Mouse (Mus musculus) limb, embryonic 13.5 days (tissue): ENCODE measurements around the gene Klf2. TPM values are rescaled to one million over a fixed set of nuclear protein-coding genes. Genes with fewer than 3 reads are reported as not detected.

Experiments
- ATAC-seq: fragments of 200-750 bp; cut with Nextera tagmentation; 2 replicates; pipeline ENCODE4 v1.8.0; 2017; ENCODE audit warnings: low read depth, moderate number of reproducible peaks, moderate TSS enrichment; ENCODE audit not compliant: low FRiP score
- H3K27ac ChIP-seq: fragments of 300-500 bp; sonication (generic); 2 replicates; pipeline ENCODE4 v1.5.1; 2015; ENCODE audit warnings: inconsistent platforms, mild to moderate bottlenecking, moderate library complexity
- H3K27me3 ChIP-seq: fragments of 300-500 bp; sonication (generic); 2 replicates; pipeline ENCODE4 v1.6.1; 2015; ENCODE audit warnings: mild to moderate bottlenecking, inconsistent platforms
- H3K36me3 ChIP-seq: fragments of 300-500 bp; sonication (generic); 2 replicates; pipeline ENCODE4 v1.6.1; 2015; ENCODE audit warnings: inconsistent platforms, mild to moderate bottlenecking, moderate library complexity
- H3K4me1 ChIP-seq: fragments of 300-500 bp; sonication (generic); 2 replicates; pipeline ENCODE4 v1.6.1; 2015; ENCODE audit warnings: inconsistent platforms
- H3K4me2 ChIP-seq: fragments of 300-500 bp; sonication (generic); replicated peaks from 2 replicates; pipeline ENCODE4 v1.6.1; 2015; ENCODE audit warnings: inconsistent platforms, mild to moderate bottlenecking, moderate library complexity
- H3K4me3 ChIP-seq: fragments of 300-500 bp; sonication (generic); 2 replicates; pipeline ENCODE4 v1.5.1; 2015; ENCODE audit warnings: moderate library complexity, mild to moderate bottlenecking, inconsistent platforms
- H3K9ac ChIP-seq: fragments of 300-500 bp; sonication (generic); 2 replicates; pipeline ENCODE4 v1.6.1; 2015; ENCODE audit warnings: mild to moderate bottlenecking, inconsistent platforms
- H3K9me3 ChIP-seq: fragments of 300-500 bp; sonication (generic); 2 replicates; pipeline ENCODE4 v1.6.1; 2016; ENCODE audit warnings: inconsistent platforms
- WGBS: fragments of 180-500 bp; shearing (Covaris S2); methylation state at CpG from one replicate; pipeline ENCODE4 v1.1.7; 2015; 5-methylcytosine and 5-hydroxymethylcytosine counted together
- polyA plus RNA-seq: library from polyadenylated mRNA; unstranded; fragments of >200 nt; fragmentation: Nextera tagmentation; extraction: Ambion mirVana; gene quantifications from 2 replicates; pipeline ENCODE4 v1.2.1, GENCODE M21; 2015

Gene Klf2
- 7.9 and 8.9 TPM in 2 replicates for polyA plus RNA-seq

DNA sequence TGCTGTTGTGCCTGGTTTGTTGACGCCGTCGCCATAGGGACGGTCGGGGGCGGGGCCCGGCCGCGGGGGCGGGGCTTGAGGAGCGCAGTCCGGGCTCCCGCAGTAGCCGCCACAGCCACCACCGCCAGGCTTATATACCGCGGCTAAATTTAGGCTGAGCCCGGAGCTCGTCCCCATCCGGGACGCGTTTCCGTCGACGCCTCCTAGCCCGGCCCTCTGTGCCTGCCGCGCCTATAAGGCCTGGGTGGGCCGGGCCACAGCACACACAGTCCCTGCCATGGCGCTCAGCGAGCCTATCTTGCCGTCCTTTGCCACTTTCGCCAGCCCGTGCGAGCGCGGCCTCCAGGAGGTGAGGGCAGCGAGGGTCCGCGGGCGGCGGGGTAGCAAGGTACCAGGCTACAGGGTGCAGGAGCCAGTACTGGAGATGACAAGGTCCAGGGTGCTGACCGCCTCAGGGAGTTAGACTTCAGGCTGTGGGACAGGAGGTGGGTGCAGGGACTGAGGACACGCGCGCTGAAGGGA lies at the start of gene Klf2:
Gene Klf2, plus strand, starts transcription at position 233 of the 522 bp plus-strand sequence.
- no peaks in the 10 kb centered on the region for H3K9me3 ChIP-seq
- H3K4me1 ChIP-seq: peaks cover 23% of the 10 kb centered on the region
- under 1% methylated on average over 44 of the region's 46 CpGs for WGBS
- no peaks in the 10 kb centered on the region for H3K36me3 ChIP-seq
- 0 out of 2 replicates have a peak within 1 kb of the TSS, but pooled peaks have one; percentile 22 for H3K27ac ChIP-seq
- ATAC-seq: peak; percentile 98
- H3K9ac ChIP-seq: peak within 1 kb of the TSS; percentile 74
- peak within 1 kb of the TSS; percentile 90 for H3K4me2 ChIP-seq
- peaks cover 53% of the 10 kb centered on the region for H3K27me3 ChIP-seq
- H3K4me3 ChIP-seq: peak within 1 kb of the TSS; percentile 63

DNA sequence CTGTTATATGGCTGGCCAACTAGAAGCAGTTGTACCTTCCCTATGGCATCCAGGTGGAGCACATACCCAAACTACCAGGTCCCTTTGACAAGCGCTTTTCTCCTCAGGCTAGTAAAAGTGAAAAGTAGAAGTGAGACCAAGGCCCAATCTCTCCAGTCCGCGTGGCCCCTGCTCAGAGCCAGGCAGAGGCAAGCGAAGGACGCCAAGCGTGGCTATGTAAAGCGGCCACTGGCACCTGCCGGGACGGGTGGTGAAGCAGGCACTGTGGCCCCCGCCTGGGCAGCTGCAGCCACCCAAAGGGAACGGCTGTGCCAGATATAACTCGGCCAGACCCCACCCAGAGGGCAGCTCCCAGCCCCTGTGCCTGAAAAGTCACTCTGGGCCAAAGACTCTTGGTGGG lies 48.2 kb upstream of the Klf2 start:
- Histone ChIP-seq H3K4me3 (no peak overlapping the region), H3K4me2 (no peak overlapping the region), H3K9me3 (no peaks in the 10 kb centered on the region), H3K27me3 (no peaks in the 10 kb centered on the region), H3K27ac (no peak overlapping the region), H3K9ac (no peak overlapping the region), H3K36me3 (no peaks in the 10 kb centered on the region), H3K4me1 (no peaks in the 10 kb centered on the region)
- 88% methylated on average over 12 of the region's 12 CpGs for WGBS
- no peak for ATAC-seq

DNA sequence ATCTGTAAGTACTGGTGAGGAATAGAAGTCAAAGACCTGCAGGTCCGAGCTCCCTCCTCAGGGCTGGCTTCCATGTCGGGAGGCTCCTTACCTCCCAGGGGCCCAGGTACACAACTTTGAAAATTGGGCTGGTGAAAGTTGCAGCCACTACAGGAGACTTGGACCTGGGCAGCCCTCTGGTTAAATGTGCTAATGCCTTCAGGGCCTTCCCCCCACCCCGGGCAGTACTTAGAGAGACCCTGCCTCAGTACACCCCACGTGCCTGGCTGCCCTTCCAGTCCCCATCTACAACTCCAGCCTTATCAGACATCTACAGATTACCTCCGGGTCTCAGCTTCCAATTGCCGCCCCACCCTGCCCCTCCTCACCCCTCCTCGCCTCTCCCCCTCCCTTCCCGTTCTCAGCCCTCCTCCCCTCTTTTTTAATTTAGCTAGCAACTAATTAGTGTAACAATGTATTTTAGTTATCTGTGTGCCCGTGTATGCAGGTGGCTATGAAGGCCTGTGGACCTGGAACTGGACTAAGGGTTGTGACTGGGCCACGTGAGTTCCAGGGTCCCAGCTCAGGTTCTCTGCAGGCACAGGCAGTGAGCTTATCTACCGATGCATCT lies 47.7 kb upstream of the Klf2 start:
- 74% methylated on average over 11 of the region's 11 CpGs for WGBS
- no peak for ATAC-seq
- Histone ChIP-seq H3K27me3 (no peaks in the 10 kb centered on the region), H3K4me1 (no peaks in the 10 kb centered on the region), H3K9ac (no peak overlapping the region), H3K36me3 (no peaks in the 10 kb centered on the region), H3K4me3 (no peak overlapping the region), H3K9me3 (no peaks in the 10 kb centered on the region), H3K27ac (no peak overlapping the region), H3K4me2 (no peak overlapping the region)

DNA sequence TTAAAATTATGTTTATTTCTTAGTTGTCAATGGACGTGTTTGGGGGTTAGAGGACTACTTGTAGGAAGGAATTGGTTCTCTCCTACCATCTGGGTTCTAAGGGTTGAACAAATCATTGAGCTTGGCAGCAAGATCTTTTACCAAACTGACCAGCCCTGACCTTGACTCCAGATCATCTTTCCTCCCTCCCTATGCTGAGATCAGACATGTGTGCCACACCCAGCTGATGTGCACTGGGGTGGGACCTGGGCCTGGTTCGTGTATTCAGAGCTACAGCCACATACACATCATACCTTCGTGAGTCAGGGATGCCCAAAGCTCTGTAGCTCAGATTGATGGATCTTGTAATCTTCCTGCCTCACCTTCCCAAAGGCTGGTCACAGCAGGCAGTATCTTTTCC lies 47.1 kb upstream of the Klf2 start:
- Histone ChIP-seq H3K27ac (no peak overlapping the region), H3K9me3 (no peaks in the 10 kb centered on the region), H3K9ac (0 out of 2 replicates have a peak overlapping the region, but pooled peaks have one; percentile 31), H3K4me3 (no peak overlapping the region), H3K27me3 (no peaks in the 10 kb centered on the region), H3K36me3 (no peaks in the 10 kb centered on the region), H3K4me2 (no peak overlapping the region), H3K4me1 (no peaks in the 10 kb centered on the region)
- 66% methylated on average over 3 of the region's 3 CpGs for WGBS
- no peak for ATAC-seq

DNA sequence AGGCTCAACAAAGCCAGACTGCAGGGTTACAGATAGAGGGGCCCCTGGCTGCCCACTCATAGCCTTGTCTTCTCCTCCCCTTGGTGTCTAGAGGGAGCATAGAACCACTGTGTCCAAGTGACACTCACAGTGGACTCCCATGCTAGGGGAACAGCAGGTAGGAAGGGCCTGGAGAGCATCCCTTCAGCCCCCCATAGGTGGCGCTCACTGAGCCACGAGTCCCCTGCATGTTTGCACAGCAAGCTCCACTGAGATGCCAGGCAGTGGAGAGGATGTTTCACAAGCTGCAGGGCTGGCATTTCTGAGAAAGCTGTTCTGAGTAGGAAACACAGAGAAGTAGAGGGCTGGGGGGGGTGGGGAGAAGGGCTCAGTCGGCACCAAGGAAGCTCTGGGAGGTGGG lies 46.5 kb upstream of the Klf2 start:
- Histone ChIP-seq H3K9ac (no peak overlapping the region), H3K27me3 (no peaks in the 10 kb centered on the region), H3K27ac (no peak overlapping the region), H3K36me3 (no peaks in the 10 kb centered on the region), H3K9me3 (no peaks in the 10 kb centered on the region), H3K4me3 (no peak overlapping the region), H3K4me1 (no peaks in the 10 kb centered on the region), H3K4me2 (no peak overlapping the region)
- ATAC-seq: no peak
- WGBS: 31% methylated on average over 3 of the region's 3 CpGs

DNA sequence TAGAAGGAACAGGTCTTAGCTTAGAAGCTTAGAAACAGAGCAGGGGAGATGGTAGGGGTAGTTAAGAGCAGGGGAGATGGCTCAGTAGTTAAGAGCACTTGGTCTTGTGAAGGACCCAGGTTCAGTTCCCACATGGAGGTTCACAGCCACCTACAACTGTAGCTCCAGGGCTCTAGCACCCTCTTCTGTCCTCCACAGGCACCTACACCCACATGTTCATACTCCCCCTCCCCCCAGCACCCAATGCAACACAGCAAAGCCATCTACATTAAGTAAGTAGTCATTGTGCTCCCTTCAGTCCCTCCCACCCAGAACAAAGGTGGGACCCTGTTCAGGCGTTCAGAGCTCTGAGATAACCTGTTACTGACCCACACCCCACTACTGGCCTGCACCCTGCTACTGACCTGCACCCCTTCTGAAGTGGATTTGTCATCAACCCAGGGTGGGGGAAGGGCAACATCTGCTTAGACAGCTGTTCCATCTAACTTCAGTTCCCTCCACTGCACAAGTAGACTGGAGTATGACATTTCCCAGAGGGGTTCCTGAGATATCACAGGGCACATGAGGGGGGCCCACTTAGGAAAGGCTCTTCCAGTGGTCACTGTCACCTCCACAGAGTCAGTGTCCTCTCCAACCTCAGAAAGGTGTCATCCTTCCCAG lies 45.6 kb upstream of the Klf2 start:
- no peaks in the 10 kb centered on the region for H3K27me3 ChIP-seq
- no peak overlapping the region for H3K4me3 ChIP-seq
- no peak overlapping the region for H3K27ac ChIP-seq
- 70% methylated on average over 1 of the region's 1 CpGs for WGBS
- no peak overlapping the region for H3K9ac ChIP-seq
- H3K4me1 ChIP-seq: no peaks in the 10 kb centered on the region
- ATAC-seq: no peak
- no peaks in the 10 kb centered on the region for H3K36me3 ChIP-seq
- no peak overlapping the region for H3K4me2 ChIP-seq
- no peaks in the 10 kb centered on the region for H3K9me3 ChIP-seq

DNA sequence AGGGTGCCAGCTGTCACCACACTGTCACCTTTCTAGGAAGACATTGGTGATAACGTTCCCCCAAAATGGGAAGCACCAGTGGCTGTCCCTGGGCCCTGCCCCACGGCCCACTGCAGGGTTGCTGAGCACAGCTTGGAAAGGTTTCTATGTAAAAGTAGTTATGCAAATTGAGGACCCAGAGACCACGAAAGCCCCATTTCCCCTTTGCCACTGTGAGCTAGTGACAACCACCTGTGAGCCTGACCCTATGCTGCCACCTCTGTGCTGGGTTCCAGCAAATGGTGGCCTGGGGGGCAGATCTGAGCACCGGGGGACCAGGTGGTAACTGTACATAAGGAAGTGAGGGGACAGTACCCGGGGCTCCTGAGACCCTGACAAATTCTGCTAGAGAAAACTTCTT lies 45.0 kb upstream of the Klf2 start:
- Histone ChIP-seq H3K4me3 (no peak overlapping the region), H3K9me3 (no peaks in the 10 kb centered on the region), H3K27ac (no peak overlapping the region), H3K9ac (no peak overlapping the region), H3K27me3 (no peaks in the 10 kb centered on the region), H3K36me3 (no peaks in the 10 kb centered on the region), H3K4me2 (no peak overlapping the region), H3K4me1 (no peaks in the 10 kb centered on the region)
- 64% methylated on average over 5 of the region's 5 CpGs for WGBS
- no peak for ATAC-seq

DNA sequence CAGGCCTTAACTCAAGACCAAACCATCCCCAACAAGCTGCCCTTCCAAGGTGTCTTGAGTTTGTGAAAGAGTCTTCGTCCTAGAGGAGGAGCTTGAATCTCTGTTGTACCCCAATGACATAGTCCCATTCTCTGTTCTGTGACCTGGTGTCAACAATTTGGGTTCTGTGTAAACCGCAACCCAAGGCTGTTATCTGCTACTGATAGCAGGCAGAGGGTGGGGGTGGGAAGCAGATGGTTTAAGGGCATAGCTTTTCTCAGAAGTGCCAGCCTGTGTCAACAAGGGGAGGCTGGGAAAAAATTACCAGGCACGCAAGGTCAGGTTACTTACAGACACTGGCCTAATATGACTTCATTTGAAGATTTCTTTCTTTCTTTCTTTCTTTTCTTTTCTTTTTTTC lies 41.6 kb upstream of the Klf2 start:
- Histone ChIP-seq H3K27ac (no peak overlapping the region), H3K36me3 (no peaks in the 10 kb centered on the region), H3K9ac (no peak overlapping the region), H3K4me1 (peaks cover 8% of the 10 kb centered on the region; the same call in 1 of the 2 replicates), H3K4me3 (no peak overlapping the region), H3K4me2 (no peak overlapping the region), H3K9me3 (no peaks in the 10 kb centered on the region), H3K27me3 (no peaks in the 10 kb centered on the region)
- ATAC-seq: no peak
- WGBS: 79% methylated on average over 3 of the region's 3 CpGs

DNA sequence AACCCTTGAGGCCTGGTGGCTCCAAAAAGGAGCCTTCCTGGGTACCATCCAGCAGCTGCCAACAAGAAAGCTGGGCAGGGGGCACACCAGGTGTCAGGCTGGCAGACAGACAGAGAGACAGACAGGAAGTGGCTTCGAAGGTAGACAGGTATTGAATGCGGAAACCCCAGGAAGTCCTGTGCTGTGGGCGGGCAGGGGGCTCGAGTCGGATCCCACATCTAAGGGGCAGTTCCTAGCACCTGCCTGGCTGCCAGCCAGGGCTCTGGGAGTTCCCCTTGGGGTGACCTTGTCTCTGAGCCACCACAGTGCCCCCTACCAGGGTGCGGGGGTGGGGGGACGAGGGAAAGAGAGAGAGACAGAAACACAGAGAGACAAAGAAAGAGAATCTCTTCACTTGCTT lies 39.7 kb upstream of the Klf2 start:
- Histone ChIP-seq H3K4me2 (no peak overlapping the region), H3K4me3 (no peak overlapping the region), H3K36me3 (no peaks in the 10 kb centered on the region), H3K4me1 (peaks cover 8% of the 10 kb centered on the region; the same call in 1 of the 2 replicates), H3K27me3 (no peaks in the 10 kb centered on the region), H3K9me3 (no peaks in the 10 kb centered on the region), H3K27ac (no peak overlapping the region), H3K9ac (no peak overlapping the region)
- 83% methylated on average over 7 of the region's 7 CpGs for WGBS
- ATAC-seq: no peak

DNA sequence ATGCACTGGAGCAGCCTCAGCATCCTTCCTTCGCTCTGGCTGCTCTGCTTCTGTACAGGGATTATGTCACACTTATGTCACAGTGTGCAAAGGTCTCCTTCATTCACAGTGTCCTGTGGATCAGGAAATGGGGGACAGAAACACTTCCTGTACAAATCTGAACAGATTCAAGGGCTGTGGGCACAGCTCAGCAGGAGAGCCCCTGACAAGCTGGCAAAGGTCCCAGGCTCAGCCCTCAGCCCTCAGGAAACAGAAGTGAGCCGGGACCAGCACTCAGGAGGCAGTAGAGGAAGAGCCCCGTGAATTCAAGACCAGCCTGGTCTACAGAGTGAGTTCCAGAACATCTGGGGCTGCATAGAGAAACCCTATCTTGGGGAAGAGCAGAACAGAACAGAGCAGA lies 37.2 kb upstream of the Klf2 start:
- no peak for ATAC-seq
- peak overlapping the region; percentile 33; the same call in 1 of the 2 replicates for H3K27ac ChIP-seq

DNA sequence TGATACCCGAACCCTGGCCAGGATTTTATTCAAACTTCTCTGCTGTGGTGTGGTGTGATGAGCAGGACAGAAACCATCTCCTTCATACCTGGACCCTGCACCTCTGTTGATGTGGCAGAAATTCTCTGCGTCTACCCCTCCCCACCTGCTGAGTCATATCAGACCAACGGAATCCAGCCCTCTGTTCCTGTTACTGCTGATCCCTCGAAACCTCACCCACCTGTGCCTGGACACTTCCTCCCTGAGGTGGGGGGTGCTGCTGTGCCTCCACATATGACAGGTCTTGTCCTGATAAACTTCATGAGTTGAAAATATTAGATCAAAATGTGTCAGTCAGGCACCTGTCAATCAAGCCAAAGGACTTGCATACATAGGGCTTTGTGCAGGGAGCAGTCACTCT lies 33.5 kb upstream of the Klf2 start:
- Histone ChIP-seq H3K27me3 (no peaks in the 10 kb centered on the region), H3K4me3 (no peak overlapping the region), H3K4me2 (no peak overlapping the region), H3K9me3 (no peaks in the 10 kb centered on the region), H3K36me3 (no peaks in the 10 kb centered on the region), H3K27ac (no peak overlapping the region), H3K9ac (no peak overlapping the region), H3K4me1 (peaks cover 15% of the 10 kb centered on the region; the same call in 1 of the 2 replicates)
- WGBS: 79% methylated on average over 4 of the region's 4 CpGs
- ATAC-seq: no peak

More for the DNA sequence above, 37.2 kb upstream of the Klf2 start:
- no peak overlapping the region for H3K9ac ChIP-seq
- H3K9me3 ChIP-seq: no peaks in the 10 kb centered on the region
- WGBS: 27% methylated on average over 3 of the region's 3 CpGs
- peaks cover 8% of the 10 kb centered on the region; the same call in 1 of the 2 replicates for H3K4me1 ChIP-seq
- no peak overlapping the region for H3K4me3 ChIP-seq
- no peaks in the 10 kb centered on the region for H3K36me3 ChIP-seq
- H3K4me2 ChIP-seq: no peak overlapping the region
- H3K27me3 ChIP-seq: no peaks in the 10 kb centered on the region

DNA sequence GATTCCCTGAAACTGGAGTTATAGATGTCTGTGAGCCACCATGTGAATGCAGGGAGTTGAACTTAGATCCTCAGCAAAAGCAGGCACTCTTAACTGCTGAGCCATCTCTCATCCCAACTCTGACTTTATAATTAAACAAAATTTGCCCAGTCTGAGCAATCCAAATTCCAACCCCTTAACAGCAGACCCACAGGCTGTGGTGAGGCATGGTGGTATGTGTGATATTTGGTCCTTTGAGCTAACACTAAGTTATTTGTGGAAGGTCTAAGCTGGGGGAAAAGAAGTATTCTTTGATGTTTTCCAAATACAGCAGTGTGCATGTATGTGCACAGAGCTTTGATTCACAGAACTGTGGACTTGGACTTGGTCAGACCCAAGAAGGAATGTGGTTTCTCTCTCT lies 29.8 kb upstream of the Klf2 start:
- ATAC-seq: no peak
- Histone ChIP-seq H3K4me2 (no peak overlapping the region), H3K27me3 (0 out of 2 replicates have a peak, but pooled peaks cover 4% of the 10 kb centered on the region), H3K27ac (no peak overlapping the region), H3K9me3 (no peaks in the 10 kb centered on the region), H3K9ac (no peak overlapping the region), H3K36me3 (no peaks in the 10 kb centered on the region), H3K4me3 (no peak overlapping the region), H3K4me1 (0 out of 2 replicates have a peak, but pooled peaks cover 7% of the 10 kb centered on the region)
